Mouse (Mus musculus): Measurements from ENCODE around the gene Olfr1393.

The Olfr1393 gene

GRCm38 (mm10) chr11:49326726-49327125 is 48.6 kb downstream of the Olfr1393 start:
- DNase-seq = no peak

- no peak for DNase-seq
Measured at GRCm38 (mm10) chr11:49329686-49330085, 51.6 kb downstream of the Olfr1393 start.

Data from cerebellum, adult 11-12 months (tissue).